Mouse (Mus musculus): ENCODE results near the gene Lrrc75b. TPM values are rescaled to one million over a fixed set of nuclear protein-coding genes. Genes with fewer than 3 reads are reported as not detected.
"Not testable (repeated sequence)": the region's sequence is repeated elsewhere in the genome, so short reads cannot be mapped to it uniquely, and the experiment has no call there.

Lrrc75b gene
- polyA plus RNA-seq, 1 experiment, result not detected

DNA sequence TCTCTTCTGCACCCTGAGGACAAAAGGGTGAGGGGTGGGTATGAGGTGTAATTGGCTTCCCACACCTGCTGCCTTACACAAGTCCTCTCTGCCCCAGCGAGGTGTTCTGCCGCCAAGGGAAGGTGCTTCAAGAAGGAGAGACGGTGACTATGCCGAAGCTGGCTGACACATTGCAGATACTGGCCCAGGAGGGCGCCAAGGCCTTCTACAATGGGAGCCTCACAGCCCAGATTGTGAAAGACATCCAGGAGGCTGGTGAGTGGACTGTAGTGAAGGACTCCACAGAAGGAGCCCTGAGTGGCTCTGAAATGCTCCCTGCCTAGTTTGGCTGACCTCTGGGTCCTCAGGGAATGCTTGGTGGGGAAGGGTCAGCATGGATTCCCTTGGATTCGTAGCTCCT, 19.0 kb upstream of the Lrrc75b start:
- no peak overlapping the region for H3K27ac ChIP-seq (replicated peaks; ENCODE audit: low read depth, low read length)
- no peak overlapping the region for H3K4me3 ChIP-seq (ENCODE audit: insufficient read depth, low read depth, low read length)

DNA sequence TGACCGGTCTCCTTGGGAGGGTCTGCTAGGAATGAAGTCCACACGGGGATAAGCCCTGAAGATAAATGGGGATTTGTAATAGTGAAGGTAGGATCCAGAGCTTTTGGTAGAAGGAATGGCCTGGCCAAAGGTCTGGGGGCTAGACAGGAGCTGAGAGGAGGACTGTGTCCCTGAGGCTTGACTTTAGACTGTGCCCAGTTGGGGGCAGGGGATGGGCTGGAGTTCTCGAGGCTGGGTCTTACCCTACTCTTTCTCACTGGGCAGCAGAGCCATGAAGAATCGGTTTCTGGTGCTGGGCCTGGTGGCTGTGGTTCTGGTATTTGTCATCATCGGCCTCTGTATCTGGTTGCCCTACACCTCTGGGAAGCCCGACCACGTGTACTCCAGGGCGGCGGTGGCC, 13.8 kb upstream of the Lrrc75b start:
- Histone ChIP-seq H3K4me3 (ENCODE audit: insufficient read depth, low read depth, low read length) (no peak overlapping the region), H3K27ac (replicated peaks; ENCODE audit: low read depth, low read length) (no peak overlapping the region)

More for the DNA sequence above, 19.0 kb upstream of the Lrrc75b start:
- no peaks in the 10 kb centered on the region for H3K4me1 ChIP-seq (ENCODE audit: control insufficient read depth, insufficient read depth, insufficient read length, low read length)

DNA sequence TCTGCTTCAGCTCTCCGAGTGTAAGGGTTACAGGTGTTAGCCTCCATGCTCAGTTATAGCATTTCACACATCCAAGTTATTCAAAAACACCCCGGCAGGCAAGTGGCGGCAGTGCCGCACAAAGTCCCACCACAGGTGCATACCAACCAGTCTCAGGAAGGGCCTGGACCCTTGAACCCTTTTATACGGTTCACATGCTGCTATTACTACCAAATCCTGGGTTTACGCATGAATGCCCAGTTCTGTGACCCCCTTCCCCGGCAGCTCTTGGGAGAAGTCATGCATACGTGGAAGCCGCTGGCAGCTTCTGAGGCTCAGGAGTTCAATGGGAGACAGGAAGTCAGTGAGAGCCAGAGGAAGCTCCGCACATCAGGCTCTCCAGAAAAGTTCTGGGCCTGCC, 13.1 kb upstream of the Lrrc75b start:
- Histone ChIP-seq H3K4me1 (ENCODE audit: control insufficient read depth, insufficient read depth, insufficient read length, low read length) (no peaks in the 10 kb centered on the region), H3K27ac (replicated peaks; ENCODE audit: low read depth, low read length) (no peak overlapping the region), H3K4me3 (ENCODE audit: insufficient read depth, low read depth, low read length) (no peak overlapping the region)

More for the DNA sequence above, 13.8 kb upstream of the Lrrc75b start:
- no peaks in the 10 kb centered on the region for H3K4me1 ChIP-seq (ENCODE audit: control insufficient read depth, insufficient read depth, insufficient read length, low read length)

DNA sequence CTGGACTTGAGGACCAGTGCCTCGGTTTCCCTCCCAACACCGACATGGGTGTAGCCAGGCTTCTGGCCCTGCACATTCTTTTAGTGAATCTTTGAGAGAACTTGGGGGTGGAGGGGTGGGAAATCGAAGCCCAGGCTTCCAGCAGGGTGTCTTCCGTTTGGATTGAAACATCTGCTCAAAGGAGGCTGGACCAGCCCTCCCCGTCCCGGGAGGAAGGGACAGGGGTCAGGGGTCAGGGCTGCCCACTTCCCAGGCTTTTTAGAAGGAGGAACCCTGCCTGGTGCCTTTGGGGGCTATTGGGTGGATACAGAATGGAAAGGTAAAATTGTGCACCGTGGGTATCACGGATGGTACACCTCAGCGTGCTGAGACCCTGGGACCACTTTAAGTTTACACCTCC, 11.8 kb upstream of the Lrrc75b start:
- Histone ChIP-seq H3K4me1 (ENCODE audit: control insufficient read depth, insufficient read depth, insufficient read length, low read length) (no peaks in the 10 kb centered on the region), H3K27ac (replicated peaks; ENCODE audit: low read depth, low read length) (no peak overlapping the region), H3K4me3 (ENCODE audit: insufficient read depth, low read depth, low read length) (no peak overlapping the region)

DNA sequence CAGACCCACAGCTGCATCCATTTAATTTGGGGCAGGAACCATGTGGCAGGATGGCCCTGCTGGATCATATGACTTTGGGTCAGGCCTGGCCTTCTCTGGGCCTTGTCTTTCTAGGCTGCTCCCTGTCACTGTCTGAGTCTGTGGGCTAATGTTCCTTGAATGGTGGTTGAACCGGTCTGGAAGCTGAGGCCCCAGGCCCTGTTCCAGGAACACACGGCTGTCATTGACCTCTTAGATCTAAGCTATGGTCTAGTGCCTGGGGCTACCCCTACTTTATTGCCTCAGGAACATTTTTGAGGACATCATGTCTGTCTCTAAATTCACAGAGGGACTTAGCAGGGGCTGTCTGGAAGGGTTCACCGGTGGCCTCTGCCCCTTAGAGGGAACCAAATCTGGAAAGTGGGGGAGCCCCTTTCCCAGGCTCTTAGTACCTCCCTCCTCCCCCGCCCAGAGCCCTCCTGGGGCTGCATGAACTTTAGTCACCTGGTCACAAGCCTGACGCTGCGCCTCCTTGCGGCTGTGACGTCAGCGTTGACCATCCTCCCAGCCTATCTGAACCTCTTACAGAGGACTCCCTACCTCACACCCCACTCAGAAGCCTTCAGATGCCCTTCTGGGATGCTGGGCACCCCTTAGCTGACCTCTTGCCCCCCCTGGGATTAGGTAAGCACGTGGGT, 11.0 kb upstream of the Lrrc75b start:
- Histone ChIP-seq H3K27ac (replicated peaks; ENCODE audit: low read depth, low read length) (no peak overlapping the region), H3K4me1 (ENCODE audit: control insufficient read depth, insufficient read depth, insufficient read length, low read length) (no peaks in the 10 kb centered on the region), H3K4me3 (ENCODE audit: insufficient read depth, low read depth, low read length) (no peak overlapping the region)

DNA sequence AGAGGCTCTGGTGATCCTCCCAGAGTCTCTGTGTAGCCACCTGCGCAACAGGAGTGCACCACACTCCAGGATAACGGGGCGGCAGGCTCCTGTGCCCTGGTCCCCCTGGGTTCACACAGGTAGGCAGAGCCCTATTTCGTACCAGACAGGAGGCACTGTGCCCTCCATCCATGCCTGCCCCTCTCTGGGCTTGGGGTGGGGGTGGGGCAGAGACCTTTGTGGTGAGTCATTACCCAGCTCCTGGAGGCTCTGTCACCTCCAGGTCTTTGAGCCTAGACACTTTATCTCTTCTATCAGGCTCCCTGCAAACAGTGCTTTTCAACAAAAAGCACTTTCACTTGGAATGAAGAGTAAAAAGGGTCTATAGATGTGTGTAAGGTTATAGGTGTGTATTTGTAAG, 8.7 kb upstream of the Lrrc75b start:
- H3K4me1 ChIP-seq (ENCODE audit: control insufficient read depth, insufficient read depth, insufficient read length, low read length), result no peaks in the 10 kb centered on the region
- H3K4me3 ChIP-seq (ENCODE audit: insufficient read depth, low read depth, low read length), result no peak overlapping the region
- H3K27ac ChIP-seq (replicated peaks; ENCODE audit: low read depth, low read length), result no peak overlapping the region

DNA sequence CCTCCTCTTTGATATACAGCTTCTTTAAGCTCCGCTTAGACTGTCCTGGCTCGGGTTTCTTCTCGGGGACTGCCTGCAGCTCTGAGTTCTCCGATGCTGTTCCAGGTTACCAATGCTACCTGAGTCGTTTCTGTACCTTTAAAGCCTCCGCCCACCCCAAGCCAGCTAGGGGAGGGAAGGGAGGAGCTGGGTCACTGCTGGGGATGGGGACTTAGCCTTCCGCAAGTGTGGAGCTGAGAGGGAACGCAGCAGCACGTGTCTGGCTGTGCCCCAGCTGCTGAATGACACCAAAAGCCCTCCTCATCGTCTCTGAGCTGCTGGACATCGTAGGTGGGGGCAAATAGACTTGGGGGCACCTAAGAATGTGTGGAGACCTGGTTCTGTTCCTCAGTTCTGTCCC, 8.3 kb upstream of the Lrrc75b start:
- no peak overlapping the region for H3K4me3 ChIP-seq (ENCODE audit: insufficient read depth, low read depth, low read length)
- no peaks in the 10 kb centered on the region for H3K4me1 ChIP-seq (ENCODE audit: control insufficient read depth, insufficient read depth, insufficient read length, low read length)

DNA sequence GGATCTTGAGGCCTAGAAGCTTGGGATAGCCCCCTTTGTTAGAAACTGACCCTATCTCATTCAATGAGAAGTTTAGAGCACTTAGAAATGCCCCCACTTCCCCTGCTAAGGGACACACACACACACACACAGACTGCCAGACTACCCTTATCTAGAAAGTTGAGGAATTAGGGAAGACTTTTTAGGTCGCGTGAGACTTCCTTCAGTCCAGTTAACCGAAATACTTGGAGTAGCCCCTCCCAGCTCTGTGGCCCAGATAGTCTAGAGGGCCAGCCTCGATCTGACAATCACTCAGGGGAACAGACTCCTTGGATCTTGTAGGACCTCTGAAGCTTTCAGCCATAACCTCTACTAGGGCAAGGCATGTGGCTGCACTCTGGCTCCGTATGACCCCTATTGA, 7.9 kb upstream of the Lrrc75b start:
- H3K27ac ChIP-seq (replicated peaks; ENCODE audit: low read depth, low read length), result no peak overlapping the region
- no peak overlapping the region for H3K4me3 ChIP-seq (ENCODE audit: insufficient read depth, low read depth, low read length)
- H3K4me1 ChIP-seq (ENCODE audit: control insufficient read depth, insufficient read depth, insufficient read length, low read length), result no peaks in the 10 kb centered on the region

More for the DNA sequence above, 8.3 kb upstream of the Lrrc75b start:
- H3K27ac ChIP-seq (replicated peaks; ENCODE audit: low read depth, low read length), result no peak overlapping the region

DNA sequence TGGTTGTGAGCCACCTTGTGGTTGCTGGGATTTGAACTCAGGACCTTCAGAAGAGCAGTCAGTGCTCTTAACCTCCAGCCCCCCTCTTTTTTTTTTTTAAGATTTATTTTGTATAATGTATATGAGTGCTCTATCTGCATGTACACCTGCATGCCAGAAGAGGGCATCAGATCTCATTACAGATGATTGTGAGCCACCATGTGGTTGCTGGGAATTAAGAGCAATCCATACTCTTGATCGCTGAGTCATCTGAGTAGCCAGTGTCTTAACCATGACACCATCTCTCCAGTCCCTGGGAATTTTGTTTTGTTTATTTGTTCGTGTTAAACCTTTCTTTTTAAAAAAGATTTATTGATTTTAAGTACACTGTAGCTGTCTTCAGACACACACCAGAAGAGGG, 6.6 kb upstream of the Lrrc75b start:
- not testable (repeated sequence) for H3K4me1 ChIP-seq (ENCODE audit: control insufficient read depth, insufficient read depth, insufficient read length, low read length); H3K4me3 ChIP-seq (ENCODE audit: insufficient read depth, low read depth, low read length); H3K27ac ChIP-seq (replicated peaks; ENCODE audit: low read depth, low read length)

DNA sequence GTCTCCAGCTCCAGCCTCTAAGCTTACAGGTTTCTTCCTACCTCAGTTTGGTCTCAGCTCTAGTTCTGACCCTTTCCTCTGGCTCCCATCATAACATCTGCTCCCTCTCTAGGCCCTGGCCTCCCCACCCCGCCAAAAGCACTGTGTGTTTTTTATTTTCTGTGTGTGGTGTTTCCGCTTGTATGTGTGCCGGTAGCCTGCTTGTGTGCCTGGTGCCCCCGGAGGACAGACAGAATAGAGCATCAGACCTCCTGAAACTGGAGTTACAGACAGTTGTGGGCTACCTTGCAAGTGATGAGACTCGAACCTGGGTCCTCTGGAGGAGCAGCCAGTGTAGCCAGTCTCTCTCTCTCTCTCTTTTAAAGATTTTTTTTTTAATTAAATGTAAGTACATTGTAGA, 6.2 kb upstream of the Lrrc75b start:
- Histone ChIP-seq H3K27ac (replicated peaks; ENCODE audit: low read depth, low read length) (no peak overlapping the region), H3K4me1 (ENCODE audit: control insufficient read depth, insufficient read depth, insufficient read length, low read length) (no peaks in the 10 kb centered on the region), H3K4me3 (ENCODE audit: insufficient read depth, low read depth, low read length) (no peak overlapping the region)

DNA sequence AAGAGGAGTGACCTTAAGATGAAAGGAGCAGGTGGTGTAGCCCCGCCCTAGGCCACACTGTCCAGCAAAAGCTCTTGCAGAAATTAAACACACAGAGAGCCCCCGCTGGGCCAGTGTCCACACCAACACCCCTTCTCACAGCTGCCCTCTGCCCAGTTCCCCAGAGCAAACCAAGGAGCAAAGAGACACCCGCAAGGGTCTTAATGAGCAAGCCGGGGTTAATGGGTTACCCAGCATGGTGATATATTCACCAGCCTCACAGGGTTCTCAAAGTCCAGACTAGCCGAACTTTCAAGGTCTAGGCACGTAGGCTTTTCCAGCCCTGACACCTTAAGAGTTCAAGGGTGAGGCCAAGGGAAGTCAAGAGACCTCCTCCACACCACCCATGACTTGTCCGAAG, 5.8 kb upstream of the Lrrc75b start:
- H3K4me3 ChIP-seq (ENCODE audit: insufficient read depth, low read depth, low read length), result no peak overlapping the region
- no peaks in the 10 kb centered on the region for H3K4me1 ChIP-seq (ENCODE audit: control insufficient read depth, insufficient read depth, insufficient read length, low read length)
- H3K27ac ChIP-seq (replicated peaks; ENCODE audit: low read depth, low read length), result no peak overlapping the region

DNA sequence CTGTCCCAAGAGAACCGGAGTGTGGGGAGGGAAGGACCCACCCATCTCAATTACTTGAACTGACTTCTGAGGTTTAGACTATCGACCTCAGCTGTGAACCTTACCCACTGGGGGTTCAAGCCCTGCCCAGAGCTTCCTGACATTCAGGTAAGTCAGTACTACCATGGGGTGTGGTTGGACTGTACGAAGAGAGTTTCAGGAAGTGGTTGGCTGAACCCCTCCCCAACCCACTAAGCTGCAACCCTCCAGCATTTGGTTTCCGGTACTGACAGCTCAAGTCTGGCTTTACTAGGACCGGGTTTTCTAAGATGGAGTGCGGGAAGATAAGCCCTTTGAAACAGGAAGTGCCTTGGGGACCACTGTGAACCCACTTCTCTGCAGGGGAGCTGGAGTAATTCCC, 5.3 kb upstream of the Lrrc75b start:
- H3K4me3 ChIP-seq (ENCODE audit: insufficient read depth, low read depth, low read length), result no peak overlapping the region
- H3K4me1 ChIP-seq (ENCODE audit: control insufficient read depth, insufficient read depth, insufficient read length, low read length), result no peaks in the 10 kb centered on the region
- no peak overlapping the region for H3K27ac ChIP-seq (replicated peaks; ENCODE audit: low read depth, low read length)

DNA sequence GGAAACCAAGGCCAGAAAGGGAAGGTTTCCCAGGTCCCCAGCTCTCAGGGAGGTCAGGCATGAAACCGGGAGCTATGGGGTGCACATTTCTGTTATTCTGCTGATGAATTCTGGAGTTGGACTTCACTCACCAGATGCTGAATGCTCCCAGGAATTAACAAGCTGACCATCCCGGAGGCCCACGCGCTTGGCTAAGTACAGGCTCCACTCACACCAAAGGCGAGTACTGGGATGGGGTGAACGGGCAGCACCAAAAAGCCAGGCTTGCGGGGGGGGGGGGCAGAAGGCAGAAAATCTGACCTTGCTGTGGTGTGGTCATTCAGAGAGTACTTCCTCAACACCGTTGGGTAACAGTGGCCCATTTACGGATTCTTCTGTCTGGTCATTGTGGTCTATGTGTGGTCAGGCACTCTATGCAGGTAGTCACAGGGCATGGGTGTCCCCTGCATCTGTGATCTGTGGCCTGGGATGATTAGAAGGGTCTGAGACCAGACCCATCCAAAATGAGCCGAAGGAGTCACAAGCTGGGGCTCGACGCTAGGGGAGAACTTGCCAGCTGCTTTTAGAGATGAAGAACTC, 4.6 kb upstream of the Lrrc75b start:
- Histone ChIP-seq H3K4me3 (ENCODE audit: insufficient read depth, low read depth, low read length) (no peak overlapping the region), H3K27ac (replicated peaks; ENCODE audit: low read depth, low read length) (no peak overlapping the region), H3K4me1 (ENCODE audit: control insufficient read depth, insufficient read depth, insufficient read length, low read length) (no peaks in the 10 kb centered on the region)

DNA sequence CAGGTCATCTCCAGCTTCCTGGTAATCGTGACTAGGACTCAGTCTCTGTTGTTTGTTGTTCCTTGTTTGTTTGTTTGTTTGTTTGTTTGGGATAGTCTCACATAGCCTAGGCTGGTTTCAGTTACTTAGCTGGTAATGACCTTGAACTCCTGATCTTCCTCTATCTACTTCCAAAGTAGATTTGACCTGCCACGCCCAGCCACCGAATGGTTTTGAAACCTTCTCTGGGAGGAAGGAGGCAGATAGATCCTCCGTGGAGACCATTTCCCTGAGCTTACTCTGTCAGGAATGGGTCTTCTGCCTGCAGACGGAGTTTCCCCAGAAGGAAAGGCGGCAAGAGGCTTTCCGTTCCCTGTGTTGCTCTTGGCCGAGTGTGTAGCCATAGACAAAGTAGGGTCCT, 2.5 kb upstream of the Lrrc75b start:
- Histone ChIP-seq H3K4me3 (ENCODE audit: insufficient read depth, low read depth, low read length) (no peak overlapping the region), H3K27ac (replicated peaks; ENCODE audit: low read depth, low read length) (no peak overlapping the region), H3K4me1 (ENCODE audit: control insufficient read depth, insufficient read depth, insufficient read length, low read length) (no peaks in the 10 kb centered on the region)

DNA sequence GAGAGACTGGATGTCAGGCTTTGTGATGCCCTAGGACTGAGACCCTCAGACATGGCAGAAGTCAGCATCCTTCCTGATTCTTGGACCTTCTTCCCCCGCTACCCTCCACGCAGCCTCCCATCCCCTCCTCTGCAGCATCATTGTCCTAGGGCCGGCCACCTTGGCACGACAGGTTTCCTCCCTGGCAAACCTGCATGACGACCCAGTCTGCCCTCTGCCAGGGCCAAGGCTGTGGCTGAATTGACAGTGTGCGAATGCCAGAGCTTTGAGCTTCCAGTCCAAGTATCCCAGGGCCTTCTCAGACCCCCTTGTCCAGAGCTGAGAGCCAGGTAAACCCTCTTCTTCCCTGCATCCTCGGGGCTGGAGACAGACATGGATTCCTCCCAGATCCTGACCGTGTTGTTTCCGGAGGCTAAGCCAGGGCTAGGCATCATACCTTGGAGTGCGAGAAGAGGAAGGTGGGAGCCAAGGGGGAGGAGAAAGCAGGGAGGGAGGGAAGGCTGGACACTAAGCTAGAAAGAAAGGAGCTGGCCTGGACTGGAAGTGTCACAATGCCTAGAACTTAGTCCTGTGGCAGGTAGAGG, 1.0 kb upstream of the Lrrc75b start, which contains the start of gene Ggt1:
Gene Ggt1, plus strand, starts transcription at position 534 of the 584 bp plus-strand sequence.
- H3K4me1 ChIP-seq (ENCODE audit: control insufficient read depth, insufficient read depth, insufficient read length, low read length), result no peaks in the 10 kb centered on the region
- no peak within 1 kb of the TSS for H3K27ac ChIP-seq (replicated peaks; ENCODE audit: low read depth, low read length)
- no peak within 1 kb of the TSS for H3K4me3 ChIP-seq (ENCODE audit: insufficient read depth, low read depth, low read length)

DNA sequence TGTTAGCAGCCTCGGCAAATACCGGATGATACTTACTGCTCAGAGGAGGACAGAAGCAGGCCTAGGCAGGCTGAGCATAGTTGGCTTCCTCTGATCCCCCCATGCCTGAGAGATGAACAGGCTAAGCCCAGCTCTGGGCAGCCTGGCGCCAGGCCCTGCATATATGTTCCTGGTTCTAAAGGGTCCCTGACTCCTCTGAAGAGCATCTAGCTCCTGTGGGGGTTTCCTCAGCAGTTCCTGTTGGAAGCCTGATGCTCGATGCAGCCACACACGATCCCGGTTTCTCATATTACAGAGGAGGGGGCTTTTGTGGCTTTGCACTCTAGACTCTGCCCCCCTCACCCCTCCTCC, 394 bp upstream of the Lrrc75b start:
- Histone ChIP-seq H3K4me3 (ENCODE audit: insufficient read depth, low read depth, low read length) (no peak overlapping the region), H3K27ac (replicated peaks; ENCODE audit: low read depth, low read length) (no peak overlapping the region), H3K4me1 (ENCODE audit: control insufficient read depth, insufficient read depth, insufficient read length, low read length) (no peaks in the 10 kb centered on the region; the same call in 1 of the 2 replicates)

Measured in brown adipose tissue, adult 24 weeks (tissue).